ENCODE assay signal across 14 mouse cellular contexts in genomic region chr1:37013687-37014086, GRCm38 (mm10). TPM values are rescaled to one million over a fixed set of nuclear protein-coding genes. Genes with fewer than 3 reads are reported as not detected.
DNase-seq lines count a peak whose midpoint lies in the region; TF ChIP-seq lines count a peak whose summit lies in the region.
"Had no signal": no experiment of that assay in that cellular context is flagged by ENCODE, and none has a peak within 500 bp of the region (broad histone marks: within the 10 kb centered on the region; RNA-seq: fewer than 3 reads in every experiment).

No protein-coding gene starts in this region.

- no peaks in the 10 kb centered on the region for H3K27me3 ChIP-seq in kidney, adult 2 months (replicated peaks; ENCODE audit: control insufficient read depth, insufficient read depth, low read length)
- H3K27me3 ChIP-seq: liver, embryonic 15.5 days; midbrain, embryonic 12.5 days had no signal

- TF ChIP-seq CTCF in lung, adult 2 months (IDR thresholded peaks at IDR 0.05; ENCODE audit: insufficient read depth, low read length): no peak
- no peak for TF ChIP-seq CTCF in kidney, adult 2 months (conservative IDR thresholded peaks at IDR 0.05; ENCODE audit: insufficient read depth, insufficient read length, low read depth, low read length)

- no peaks in the 10 kb centered on the region for H3K4me1 ChIP-seq in lung, adult 2 months (ENCODE audit: control insufficient read depth, insufficient read depth, low read length)
- H3K4me1 ChIP-seq in kidney, adult 2 months (ENCODE audit: control insufficient read depth, insufficient read depth, low read length): peaks cover 3% of the 10 kb centered on the region; the same call in 1 of the 2 replicates
- H3K4me1 ChIP-seq: forebrain, embryonic 10.5 days; liver, embryonic 15.5 days; midbrain, embryonic 12.5 days had no signal

- DNase-seq in lung, adult 18-20 months: peak; percentile 15 to 33
- DNase-seq in lung, adult 2 months: no peak
- DNase-seq in heart, adult 9 months (ENCODE audit: low spot score in 2 of 2): peak; percentile 30 to 60
- DNase-seq in kidney, adult 2 months: peak; percentile 80
- peak; percentile 14 for DNase-seq in lung, postnatal 25 days (ENCODE audit: low spot score)
- DNase-seq in c-Kit-positive CD71-positive TER-119-positive erythroid progenitor cells, embryonic 14.5 days (ENCODE audit: low spot score): no peak
- DNase-seq in spleen, postnatal 10 days (ENCODE audit: low spot score in 2 of 2): no peak
- DNase-seq: cerebellum, adult 8-10 months; left cerebral cortex, postnatal 4 days; thymus, adult 2 months had no signal

- no peak for TF ChIP-seq POLR2A in lung, adult 2 months (IDR thresholded peaks at IDR 0.05; ENCODE audit: borderline replicate concordance, extremely low read depth, low read depth, low read length)
- no peak for TF ChIP-seq POLR2A in kidney, adult 2 months (IDR thresholded peaks at IDR 0.05; ENCODE audit: low read depth, low read length)

- 34% methylated on average over 7 of the region's 7 CpGs for WGBS in lung, adult 2 months
- WGBS in kidney, adult 2 months: 37% methylated on average over 7 of the region's 7 CpGs

- no peaks in the 10 kb centered on the region for H3K36me3 ChIP-seq in kidney, adult 2 months (ENCODE audit: control insufficient read depth, insufficient read depth, low read length)
- H3K36me3 ChIP-seq: embryonic facial prominence, embryonic 10.5 days; forebrain, embryonic 10.5 days; liver, embryonic 15.5 days; midbrain, embryonic 12.5 days had no signal

- no peak overlapping the region for H3K27ac ChIP-seq in kidney, adult 2 months (ENCODE audit: insufficient read depth, low read depth, low read length)
- H3K27ac ChIP-seq: embryonic facial prominence, embryonic 10.5 days; forebrain, embryonic 10.5 days; liver, embryonic 15.5 days; midbrain, embryonic 12.5 days had no signal

- no peak overlapping the region for H3K4me3 ChIP-seq in lung, adult 2 months (replicated peaks; ENCODE audit: extremely low read depth, low read depth, low read length)
- H3K4me3 ChIP-seq in kidney, adult 2 months (ENCODE audit: insufficient read depth, low read depth, low read length): no peak overlapping the region
- H3K4me3 ChIP-seq: embryonic facial prominence, embryonic 10.5 days; forebrain, embryonic 10.5 days; liver, embryonic 15.5 days; midbrain, embryonic 12.5 days had no signal

RNA-seq across cellular contexts. Expression of gene Vwa3b, which starts 12.7 kb away (rescaled TPM):
- 1.9 and 2.4 TPM in 2 replicates for polyA plus RNA-seq in lung, adult 2 months (2012; rRNA removed)
- polyA plus RNA-seq in kidney, adult 2 months (2012; rRNA removed): 0.14 and 0.34 TPM in 2 replicates
- polyA plus RNA-seq: liver, embryonic 15.5 days had no signal

Comparison
In these comparisons a context has a peak if more than half of its experiments do, and no peak if none do; other contexts are left out.
1. DNase-seq: peak in lung, adult 18-20 months (2 of 2), heart, adult 9 months (2 of 2), kidney, adult 2 months (single experiment) and lung, postnatal 25 days (single experiment); none in lung, adult 2 months (single experiment), c-Kit-positive CD71-positive TER-119-positive erythroid progenitor cells, embryonic 14.5 days (single experiment) and spleen, postnatal 10 days (0 of 2).